Mouse (Mus musculus) testis, adult 2 months (tissue): ENCODE measurements around the gene Nit2. TPM values are rescaled to one million over a fixed set of nuclear protein-coding genes. Genes with fewer than 3 reads are reported as not detected.
A peak's percentile ranks its signal among the peaks of the same experiment; 100 is the strongest.
"Not testable (repeated sequence)": the region's sequence is repeated elsewhere in the genome, so short reads cannot be mapped to it uniquely, and the experiment has no call there.

Source experiments
- H3K27ac ChIP-seq: fragments of 200-500 bp; 2 replicates; pipeline ENCODE4 v1.5.1; 2012; ENCODE audit warnings: low read depth, low read length; ENCODE audit not compliant: control insufficient read depth, insufficient read depth
- H3K27me3 ChIP-seq: fragments of 200-500 bp; 2 replicates; pipeline ENCODE4 v1.6.1; 2012; ENCODE audit warnings: mild to moderate bottlenecking, low read length, moderate library complexity; ENCODE audit not compliant: control insufficient read depth, insufficient read depth
- H3K36me3 ChIP-seq: fragments of 200-500 bp; 2 replicates; pipeline ENCODE4 v1.6.1; 2012; ENCODE audit warnings: mild to moderate bottlenecking, low read length; ENCODE audit not compliant: control insufficient read depth, insufficient read depth
- H3K4me1 ChIP-seq: fragments of 200-500 bp; 2 replicates; pipeline ENCODE4 v1.6.1; 2012; ENCODE audit warnings: low read length; ENCODE audit not compliant: control insufficient read depth, insufficient read depth
- H3K4me3 ChIP-seq: fragments of 200-500 bp; 2 replicates; pipeline ENCODE4 v1.5.1; 2012; ENCODE audit warnings: low read depth, mild to moderate bottlenecking, low read length, moderate library complexity, mixed read lengths; ENCODE audit not compliant: control insufficient read depth
- CTCF ChIP-seq: fragments of 200-500 bp; IDR thresholded peaks from 2 replicates; pipeline ENCODE4 v1.5.1; 2012; ENCODE audit warnings: low read depth, mild to moderate bottlenecking, inconsistent platforms, low read length, moderate library complexity; ENCODE audit not compliant: control insufficient read depth, insufficient read depth, insufficient replicate concordance
- POLR2A ChIP-seq: fragments of 200-500 bp; IDR thresholded peaks from 2 replicates; pipeline ENCODE4 v1.6.1; 2012; ENCODE audit warnings: low read depth, mild to moderate bottlenecking, inconsistent platforms, low read length, moderate library complexity; ENCODE audit not compliant: control insufficient read depth
- polyA plus RNA-seq: library from polyadenylated mRNA; depleted of rRNA; stranded (reverse); fragments of >200 nt; gene quantifications from 2 replicates; pipeline ENCODE4 v1.2.3, GENCODE M21; 2012

The Nit2 gene
- polyA plus RNA-seq, 1 experiment: 6.0 TPM

DNA sequence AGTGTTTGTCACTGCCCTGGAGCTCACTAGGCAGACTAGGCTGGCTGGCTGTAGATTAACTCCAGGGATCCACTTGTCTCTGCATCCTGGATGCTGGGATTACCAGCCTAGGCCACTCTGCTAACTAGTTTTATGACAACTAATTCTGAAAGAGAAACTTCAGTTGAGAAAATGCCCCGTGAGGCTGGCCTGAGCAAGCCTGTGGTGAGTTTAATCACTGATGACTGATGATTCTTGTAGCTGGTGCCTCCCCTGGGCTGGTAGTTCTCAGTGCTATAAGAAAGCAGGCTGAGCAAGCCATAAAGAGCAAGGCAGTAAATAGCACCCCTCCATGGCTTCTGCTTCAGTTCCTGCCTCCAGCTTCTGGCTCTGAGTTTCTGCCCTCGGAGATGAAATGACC, 8.6 kb upstream of the Nit2 start:
- Histone ChIP-seq H3K27me3 (no peaks in the 10 kb centered on the region), H3K27ac (no peak overlapping the region), H3K36me3 (no peaks in the 10 kb centered on the region), H3K4me1 (no peaks in the 10 kb centered on the region), H3K4me3 (no peak overlapping the region)
- TF ChIP-seq POLR2A (no peak), CTCF (no peak)

- H3K27ac ChIP-seq, H3K4me3 ChIP-seq, H3K36me3 ChIP-seq, H3K27me3 ChIP-seq, H3K4me1 ChIP-seq: not testable (repeated sequence)
Measured at GRCm38 (mm10) chr16:57174480-57174879, 7.3 kb upstream of the Nit2 start.

- Histone ChIP-seq H3K4me1 (no peaks in the 10 kb centered on the region), H3K4me3 (no peak overlapping the region), H3K27me3 (no peaks in the 10 kb centered on the region), H3K36me3 (no peaks in the 10 kb centered on the region), H3K27ac (no peak overlapping the region)
- TF ChIP-seq POLR2A: no peak
- no peak for TF ChIP-seq CTCF
Measured at GRCm38 (mm10) chr16:57171570-57171969, 4.4 kb upstream of the Nit2 start.

GRCm38 (mm10) chr16:57171161-57171560, 4.0 kb upstream of the Nit2 start:
- Histone ChIP-seq H3K27ac (no peak overlapping the region), H3K4me3 (no peak overlapping the region), H3K36me3 (no peaks in the 10 kb centered on the region), H3K4me1 (no peaks in the 10 kb centered on the region), H3K27me3 (no peaks in the 10 kb centered on the region)
- TF ChIP-seq CTCF (no peak), POLR2A (no peak)

GRCm38 (mm10) chr16:57168236-57168635, 1.1 kb upstream of the Nit2 start:
- no peaks in the 10 kb centered on the region for H3K4me1 ChIP-seq
- no peak overlapping the region for H3K27ac ChIP-seq
- H3K27me3 ChIP-seq: no peaks in the 10 kb centered on the region
- no peak for TF ChIP-seq POLR2A
- no peak for TF ChIP-seq CTCF
- no peak overlapping the region for H3K4me3 ChIP-seq
- no peaks in the 10 kb centered on the region for H3K36me3 ChIP-seq

DNA sequence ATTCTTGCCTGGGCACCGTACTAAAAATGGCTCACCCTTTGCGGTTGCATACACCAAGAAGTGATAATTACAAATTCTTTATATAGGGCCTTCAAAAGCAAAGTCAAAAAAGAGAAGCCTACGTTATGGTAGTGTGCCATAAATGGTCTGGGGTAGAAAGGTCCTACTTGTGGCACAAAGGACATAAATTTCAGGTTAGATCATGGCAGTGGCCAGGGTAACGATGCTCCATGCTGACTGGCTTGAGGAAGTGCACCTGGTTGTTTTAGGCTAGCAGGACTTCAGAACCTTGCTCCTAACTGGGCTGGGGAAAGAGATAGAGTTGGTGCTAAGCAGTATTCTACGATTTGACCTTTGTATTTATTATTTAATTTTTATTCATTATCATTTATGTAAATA, 372 bp upstream of the Nit2 start:
- H3K4me1 ChIP-seq: no peaks in the 10 kb centered on the region
- H3K36me3 ChIP-seq: no peaks in the 10 kb centered on the region
- no peak for TF ChIP-seq POLR2A
- no peak for TF ChIP-seq CTCF
- H3K27me3 ChIP-seq: no peaks in the 10 kb centered on the region
- H3K4me3 ChIP-seq: peak overlapping the region; percentile 63; the same call in 1 of the 2 replicates
- no peak overlapping the region for H3K27ac ChIP-seq

DNA sequence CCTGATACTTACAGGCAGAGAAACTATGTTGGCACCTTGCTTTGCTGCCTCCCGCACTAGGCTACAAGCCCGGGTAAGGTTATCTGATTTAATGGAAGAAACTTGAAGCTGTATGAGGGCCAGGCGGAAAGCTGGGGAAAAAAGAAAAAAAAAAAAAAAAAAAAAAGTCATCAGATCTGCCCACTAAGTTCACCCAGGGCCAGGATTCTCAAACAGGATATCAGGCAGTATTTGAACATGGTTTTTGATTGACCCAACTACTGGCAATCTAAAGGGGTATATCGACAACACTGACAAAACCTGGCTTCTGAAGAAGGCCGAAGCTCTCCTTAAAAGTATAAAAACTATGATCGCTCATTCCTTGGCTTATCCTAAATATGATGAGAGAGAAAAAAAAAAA, 1.1 kb downstream of the Nit2 start:
- TF ChIP-seq CTCF (no peak), POLR2A (no peak)
- no peaks in the 10 kb centered on the region for H3K27me3 ChIP-seq
- H3K4me1 ChIP-seq: no peaks in the 10 kb centered on the region
- H3K4me3 ChIP-seq: no peak overlapping the region
- H3K36me3 ChIP-seq: no peaks in the 10 kb centered on the region
- no peak overlapping the region for H3K27ac ChIP-seq

DNA sequence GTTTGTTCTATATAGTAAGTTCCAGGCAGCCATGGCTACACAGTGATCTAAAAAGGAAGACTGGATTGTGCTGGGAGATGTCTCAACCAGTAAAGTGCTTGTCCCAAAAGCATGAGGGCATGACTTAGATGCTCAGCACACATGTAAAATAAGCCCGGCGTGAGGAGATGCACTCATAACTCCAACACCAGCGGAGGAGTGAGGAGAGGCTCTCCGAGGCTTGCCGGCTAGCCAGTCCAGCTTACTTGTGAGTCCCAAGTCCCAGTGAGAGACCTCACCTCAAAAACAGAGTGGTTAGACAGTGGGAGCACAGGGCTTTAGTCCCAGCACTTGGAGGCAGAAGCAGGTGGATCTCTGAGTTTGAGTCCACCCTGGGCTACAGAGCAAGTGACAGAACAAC, 2.0 kb downstream of the Nit2 start:
- Histone ChIP-seq H3K4me1 (no peaks in the 10 kb centered on the region), H3K27me3 (no peaks in the 10 kb centered on the region), H3K27ac (no peak overlapping the region), H3K4me3 (no peak overlapping the region), H3K36me3 (no peaks in the 10 kb centered on the region)
- TF ChIP-seq CTCF (no peak), POLR2A (no peak)
